Mouse (Mus musculus): ENCODE results near the gene Gm20388. TPM values are rescaled to one million over a fixed set of nuclear protein-coding genes. Genes with fewer than 3 reads are reported as not detected.

The Gm20388 gene
- polyA plus RNA-seq, 1 experiment from 2014 or later = not detected

- peaks cover 4% of the 10 kb centered on the region for H3K4me1 ChIP-seq (ENCODE audit: control insufficient read depth, insufficient read depth, low read length)
- H3K9me3 ChIP-seq (ENCODE audit: control insufficient read depth, low read length) = no peaks in the 10 kb centered on the region
- ATAC-seq (ENCODE audit: insufficient number of reproducible peaks, low FRiP score, low TSS enrichment, low read depth) = no peak
- 73% methylated on average over 8 of the region's 8 CpGs for WGBS
- H3K4me3 ChIP-seq (ENCODE audit: low read depth, low read length) = no peak overlapping the region
- no peak for DNase-seq (ENCODE audit: low spot score)
- no peak overlapping the region for H3K9ac ChIP-seq (ENCODE audit: low read length)
- no peak overlapping the region for H3K4me2 ChIP-seq (ENCODE audit: low read depth, severe bottlenecking)
- H3K27ac ChIP-seq (replicated peaks; ENCODE audit: low read depth, low read length) = no peak overlapping the region
- no peaks in the 10 kb centered on the region for H3K27me3 ChIP-seq (ENCODE audit: control insufficient read depth, insufficient read depth, low read length)
- H3K36me3 ChIP-seq (ENCODE audit: control insufficient read depth, insufficient read depth, low read length) = no peaks in the 10 kb centered on the region
Measured at GRCm38 (mm10) chr8:120163376-120163775, 252.7 kb downstream of the Gm20388 start.

GRCm38 (mm10) chr8:120164026-120164425 lies 253.4 kb downstream of the Gm20388 start:
- 80% methylated on average over 5 of the region's 5 CpGs for WGBS
- H3K36me3 ChIP-seq (ENCODE audit: control insufficient read depth, insufficient read depth, low read length) = no peaks in the 10 kb centered on the region
- H3K4me2 ChIP-seq (ENCODE audit: low read depth, severe bottlenecking) = no peak overlapping the region
- no peak overlapping the region for H3K27ac ChIP-seq (replicated peaks; ENCODE audit: low read depth, low read length)
- no peak overlapping the region for H3K9ac ChIP-seq (ENCODE audit: low read length)
- no peaks in the 10 kb centered on the region for H3K9me3 ChIP-seq (ENCODE audit: control insufficient read depth, low read length)
- peaks cover 4% of the 10 kb centered on the region for H3K4me1 ChIP-seq (ENCODE audit: control insufficient read depth, insufficient read depth, low read length)
- no peak for ATAC-seq (ENCODE audit: insufficient number of reproducible peaks, low FRiP score, low TSS enrichment, low read depth)
- no peak overlapping the region for H3K4me3 ChIP-seq (ENCODE audit: low read depth, low read length)
- H3K27me3 ChIP-seq (ENCODE audit: control insufficient read depth, insufficient read depth, low read length) = no peaks in the 10 kb centered on the region; the same call in 1 of the 2 replicates
- no peak for DNase-seq (ENCODE audit: low spot score)

GRCm38 (mm10) chr8:120167136-120167535 lies 256.5 kb downstream of the Gm20388 start:
- peaks cover 4% of the 10 kb centered on the region for H3K4me1 ChIP-seq (ENCODE audit: control insufficient read depth, insufficient read depth, low read length)
- H3K36me3 ChIP-seq (ENCODE audit: control insufficient read depth, insufficient read depth, low read length) = no peaks in the 10 kb centered on the region
- H3K4me2 ChIP-seq (ENCODE audit: low read depth, severe bottlenecking) = no peak overlapping the region
- ATAC-seq (ENCODE audit: insufficient number of reproducible peaks, low FRiP score, low TSS enrichment, low read depth) (no peak), DNase-seq (ENCODE audit: low spot score) (no peak)
- no peaks in the 10 kb centered on the region; the same call in 1 of the 2 replicates for H3K27me3 ChIP-seq (ENCODE audit: control insufficient read depth, insufficient read depth, low read length)
- H3K4me3 ChIP-seq (ENCODE audit: low read depth, low read length) = no peak overlapping the region
- H3K9me3 ChIP-seq (ENCODE audit: control insufficient read depth, low read length) = no peaks in the 10 kb centered on the region
- WGBS = 82% methylated on average over 8 of the region's 8 CpGs
- H3K27ac ChIP-seq (replicated peaks; ENCODE audit: low read depth, low read length) = no peak overlapping the region
- H3K9ac ChIP-seq (ENCODE audit: low read length) = no peak overlapping the region

- Histone ChIP-seq H3K36me3 (ENCODE audit: control insufficient read depth, insufficient read depth, low read length) (no peaks in the 10 kb centered on the region), H3K9ac (ENCODE audit: low read length) (no peak overlapping the region), H3K27me3 (ENCODE audit: control insufficient read depth, insufficient read depth, low read length) (no peaks in the 10 kb centered on the region; the same call in 1 of the 2 replicates), H3K4me1 (ENCODE audit: control insufficient read depth, insufficient read depth, low read length) (peaks cover 4% of the 10 kb centered on the region), H3K27ac (replicated peaks; ENCODE audit: low read depth, low read length) (no peak overlapping the region), H3K9me3 (ENCODE audit: control insufficient read depth, low read length) (no peaks in the 10 kb centered on the region), H3K4me2 (ENCODE audit: low read depth, severe bottlenecking) (no peak overlapping the region), H3K4me3 (ENCODE audit: low read depth, low read length) (no peak overlapping the region)
- ATAC-seq (ENCODE audit: insufficient number of reproducible peaks, low FRiP score, low TSS enrichment, low read depth) (no peak), DNase-seq (ENCODE audit: low spot score) (no peak)
- WGBS = 43% methylated on average over 5 of the region's 5 CpGs
Measured at GRCm38 (mm10) chr8:120167821-120168220, 257.2 kb downstream of the Gm20388 start.

- 60% methylated on average over 8 of the region's 8 CpGs for WGBS
- DNase-seq (ENCODE audit: low spot score) (no peak), ATAC-seq (ENCODE audit: insufficient number of reproducible peaks, low FRiP score, low TSS enrichment, low read depth) (no peak)
- no peaks in the 10 kb centered on the region for H3K9me3 ChIP-seq (ENCODE audit: control insufficient read depth, low read length)
- H3K4me2 ChIP-seq (ENCODE audit: low read depth, severe bottlenecking) = no peak overlapping the region
- no peak overlapping the region for H3K27ac ChIP-seq (replicated peaks; ENCODE audit: low read depth, low read length)
- H3K27me3 ChIP-seq (ENCODE audit: control insufficient read depth, insufficient read depth, low read length) = no peaks in the 10 kb centered on the region; the same call in 1 of the 2 replicates
- H3K9ac ChIP-seq (ENCODE audit: low read length) = no peak overlapping the region
- H3K4me3 ChIP-seq (ENCODE audit: low read depth, low read length) = no peak overlapping the region
- peaks cover 4% of the 10 kb centered on the region for H3K4me1 ChIP-seq (ENCODE audit: control insufficient read depth, insufficient read depth, low read length)
- H3K36me3 ChIP-seq (ENCODE audit: control insufficient read depth, insufficient read depth, low read length) = no peaks in the 10 kb centered on the region
Measured at GRCm38 (mm10) chr8:120169119-120169518, 258.5 kb downstream of the Gm20388 start.

GRCm38 (mm10) chr8:120173195-120173594 lies 262.6 kb downstream of the Gm20388 start:
- Histone ChIP-seq H3K9me3 (ENCODE audit: control insufficient read depth, low read length) (no peaks in the 10 kb centered on the region), H3K27me3 (ENCODE audit: control insufficient read depth, insufficient read depth, low read length) (peaks cover 2% of the 10 kb centered on the region; the same call in 1 of the 2 replicates), H3K27ac (replicated peaks; ENCODE audit: low read depth, low read length) (no peak overlapping the region), H3K36me3 (ENCODE audit: control insufficient read depth, insufficient read depth, low read length) (no peaks in the 10 kb centered on the region), H3K9ac (ENCODE audit: low read length) (no peak overlapping the region), H3K4me1 (ENCODE audit: control insufficient read depth, insufficient read depth, low read length) (peaks cover 22% of the 10 kb centered on the region), H3K4me2 (ENCODE audit: low read depth, severe bottlenecking) (no peak overlapping the region), H3K4me3 (ENCODE audit: low read depth, low read length) (no peak overlapping the region)
- DNase-seq (ENCODE audit: low spot score) (no peak), ATAC-seq (ENCODE audit: insufficient number of reproducible peaks, low FRiP score, low TSS enrichment, low read depth) (no peak)
- 90% methylated on average over 1 of the region's 1 CpGs for WGBS

GRCm38 (mm10) chr8:120174606-120175005 lies 264.0 kb downstream of the Gm20388 start:
- Histone ChIP-seq H3K36me3 (ENCODE audit: control insufficient read depth, insufficient read depth, low read length) (no peaks in the 10 kb centered on the region), H3K4me1 (ENCODE audit: control insufficient read depth, insufficient read depth, low read length) (peaks cover 27% of the 10 kb centered on the region), H3K4me2 (ENCODE audit: low read depth, severe bottlenecking) (no peak overlapping the region), H3K9ac (ENCODE audit: low read length) (no peak overlapping the region), H3K4me3 (ENCODE audit: low read depth, low read length) (no peak overlapping the region), H3K27ac (replicated peaks; ENCODE audit: low read depth, low read length) (no peak overlapping the region), H3K27me3 (ENCODE audit: control insufficient read depth, insufficient read depth, low read length) (0 out of 2 replicates have a peak, but pooled peaks cover 2% of the 10 kb centered on the region), H3K9me3 (ENCODE audit: control insufficient read depth, low read length) (no peaks in the 10 kb centered on the region)
- no peak for DNase-seq (ENCODE audit: low spot score)
- no peak for ATAC-seq (ENCODE audit: insufficient number of reproducible peaks, low FRiP score, low TSS enrichment, low read depth)
- WGBS = 51% methylated on average over 18 of the region's 18 CpGs

- H3K4me2 ChIP-seq (ENCODE audit: low read depth, severe bottlenecking) = no peak overlapping the region
- no peak overlapping the region for H3K9ac ChIP-seq (ENCODE audit: low read length)
- 0 out of 2 replicates have a peak, but pooled peaks cover 2% of the 10 kb centered on the region for H3K27me3 ChIP-seq (ENCODE audit: control insufficient read depth, insufficient read depth, low read length)
- no peak overlapping the region for H3K4me3 ChIP-seq (ENCODE audit: low read depth, low read length)
- no peaks in the 10 kb centered on the region for H3K36me3 ChIP-seq (ENCODE audit: control insufficient read depth, insufficient read depth, low read length)
- H3K9me3 ChIP-seq (ENCODE audit: control insufficient read depth, low read length) = no peaks in the 10 kb centered on the region
- no peak overlapping the region for H3K27ac ChIP-seq (replicated peaks; ENCODE audit: low read depth, low read length)
- ATAC-seq (ENCODE audit: insufficient number of reproducible peaks, low FRiP score, low TSS enrichment, low read depth) (no peak), DNase-seq (ENCODE audit: low spot score) (no peak)
- peaks cover 29% of the 10 kb centered on the region for H3K4me1 ChIP-seq (ENCODE audit: control insufficient read depth, insufficient read depth, low read length)
- 13% methylated on average over 4 of the region's 4 CpGs for WGBS
Measured at GRCm38 (mm10) chr8:120176605-120177004, 266.0 kb downstream of the Gm20388 start.
